ENCODE assay signal across 19 mouse cellular contexts in the genomic region with DNA sequence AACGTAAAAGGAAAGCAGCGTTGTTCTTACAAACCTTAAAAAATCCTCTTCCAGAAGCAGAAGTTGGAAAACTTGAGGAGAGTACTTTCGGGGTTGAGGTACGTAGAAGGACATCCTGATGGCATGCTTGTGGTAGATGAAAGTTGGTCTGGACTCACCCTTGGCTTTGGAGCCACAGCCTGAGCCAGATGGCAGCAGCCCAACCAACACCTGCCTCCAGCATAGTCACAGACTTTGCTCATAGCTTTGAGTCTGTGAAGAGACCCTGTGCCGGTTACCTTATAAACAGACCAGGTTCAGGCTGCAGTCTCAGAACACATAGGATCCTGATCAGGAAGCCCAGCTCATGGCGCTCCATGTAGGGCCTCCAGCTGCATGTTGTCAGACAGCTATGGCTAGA. TPM values are rescaled to one million over a fixed set of nuclear protein-coding genes. Genes with fewer than 3 reads are reported as not detected.
"Had no signal": no experiment of that assay in that cellular context is flagged by ENCODE, and none has a peak within 500 bp of the region (broad histone marks: within the 10 kb centered on the region; RNA-seq: fewer than 3 reads in every experiment).

No protein-coding gene starts in this region.

- H3K27ac ChIP-seq: midbrain, embryonic 10.5 days; midbrain, embryonic 12.5 days; neural tube, embryonic 13.5 days; neural tube, embryonic 15.5 days had no signal

- DNase-seq: lung, embryonic 14.5 days; lung, postnatal 10 days; lung, postnatal 4 days; midbrain, embryonic 14.5 days; retina, postnatal 1 day; right cerebral cortex, adult 18-20 months; right cerebral cortex, postnatal 25 days; right cerebral cortex, postnatal 4 days; spleen, adult 18-20 months; thymus, adult 18-20 months; thymus, postnatal 14 days; thymus, postnatal 36 days had no signal

- H3K4me1 ChIP-seq: midbrain, embryonic 10.5 days; midbrain, embryonic 12.5 days; neural tube, embryonic 13.5 days; neural tube, embryonic 15.5 days had no signal

- H3K9me3 ChIP-seq: midbrain, embryonic 10.5 days; midbrain, embryonic 12.5 days; neural tube, embryonic 13.5 days; neural tube, embryonic 15.5 days had no signal

- ATAC-seq: midbrain, embryonic 16.5 days had no signal

- H3K4me2 ChIP-seq: lung, embryonic 14.5 days; midbrain, embryonic 12.5 days; neural tube, embryonic 13.5 days; neural tube, embryonic 15.5 days had no signal

- H3K27me3 ChIP-seq: midbrain, embryonic 12.5 days; neural tube, embryonic 13.5 days; neural tube, embryonic 15.5 days had no signal

- H3K9ac ChIP-seq: lung, embryonic 14.5 days; midbrain, embryonic 12.5 days; neural tube, embryonic 13.5 days; neural tube, embryonic 15.5 days had no signal

- H3K4me3 ChIP-seq: midbrain, embryonic 10.5 days; midbrain, embryonic 12.5 days; myocyte; neural tube, embryonic 13.5 days; neural tube, embryonic 15.5 days had no signal

RNA-seq across cellular contexts. Expression of a gene that starts 33.2 kb away (rescaled TPM):
- total RNA-seq: megakaryocyte-erythroid progenitor cell, adult 5-6 weeks had no signal
